Mouse (Mus musculus) left cerebral cortex, adult 9 months (tissue): ENCODE results near the gene Nudt4.
A peak's percentile ranks its signal among the peaks of the same experiment; 100 is the strongest.
"Not testable (repeated sequence)": the region's sequence is repeated elsewhere in the genome, so short reads cannot be mapped to it uniquely, and the experiment has no call there.

Source experiments
- DNase-seq, 2 experiments: peaks; one replicate each; pipeline ENCODE4 v3.0.0; 2022; ENCODE audit warnings: low spot score in 2 of 2

The Nudt4 gene

DNA sequence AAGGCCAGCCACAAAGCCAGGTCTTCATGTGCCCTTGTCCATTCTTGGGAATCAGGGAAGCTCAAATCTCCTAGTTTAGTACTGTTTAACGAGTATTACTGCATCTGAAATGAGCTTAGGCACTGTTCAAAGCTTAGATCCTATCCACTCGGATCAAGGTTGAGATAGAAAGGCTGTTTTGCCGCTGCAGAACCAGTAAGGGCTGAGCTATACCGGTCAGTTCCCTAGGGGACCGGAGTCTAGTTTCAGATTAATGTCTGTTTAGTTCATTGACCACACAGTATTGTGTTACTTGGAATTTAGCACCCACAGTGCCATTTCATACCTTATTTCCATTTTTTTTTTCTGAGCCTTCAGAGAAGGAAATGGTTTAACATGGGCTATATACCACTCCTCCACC lies 3.6 kb upstream of the Nudt4 start:
- no peak for DNase-seq

DNA sequence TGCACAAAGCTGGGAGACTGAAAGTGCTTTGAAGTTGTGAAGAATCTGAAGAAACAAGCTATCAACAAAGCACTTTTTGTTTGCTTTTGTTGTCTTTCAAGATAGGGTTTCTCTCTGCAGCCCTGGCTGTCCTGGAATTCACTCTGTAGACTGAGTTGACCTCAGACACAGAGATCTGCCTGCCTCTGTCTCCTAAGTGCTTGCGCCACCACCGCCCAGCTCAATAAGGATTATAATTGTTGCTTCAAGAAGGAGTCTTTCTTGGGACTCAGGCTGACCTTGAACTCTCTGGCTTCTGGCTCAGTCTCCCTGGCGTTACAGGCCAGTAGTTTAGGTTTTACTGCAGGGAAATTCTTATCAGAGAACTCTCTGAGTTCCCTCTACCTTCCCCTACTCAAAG lies 2.8 kb upstream of the Nudt4 start:
- DNase-seq, result no peak

DNA sequence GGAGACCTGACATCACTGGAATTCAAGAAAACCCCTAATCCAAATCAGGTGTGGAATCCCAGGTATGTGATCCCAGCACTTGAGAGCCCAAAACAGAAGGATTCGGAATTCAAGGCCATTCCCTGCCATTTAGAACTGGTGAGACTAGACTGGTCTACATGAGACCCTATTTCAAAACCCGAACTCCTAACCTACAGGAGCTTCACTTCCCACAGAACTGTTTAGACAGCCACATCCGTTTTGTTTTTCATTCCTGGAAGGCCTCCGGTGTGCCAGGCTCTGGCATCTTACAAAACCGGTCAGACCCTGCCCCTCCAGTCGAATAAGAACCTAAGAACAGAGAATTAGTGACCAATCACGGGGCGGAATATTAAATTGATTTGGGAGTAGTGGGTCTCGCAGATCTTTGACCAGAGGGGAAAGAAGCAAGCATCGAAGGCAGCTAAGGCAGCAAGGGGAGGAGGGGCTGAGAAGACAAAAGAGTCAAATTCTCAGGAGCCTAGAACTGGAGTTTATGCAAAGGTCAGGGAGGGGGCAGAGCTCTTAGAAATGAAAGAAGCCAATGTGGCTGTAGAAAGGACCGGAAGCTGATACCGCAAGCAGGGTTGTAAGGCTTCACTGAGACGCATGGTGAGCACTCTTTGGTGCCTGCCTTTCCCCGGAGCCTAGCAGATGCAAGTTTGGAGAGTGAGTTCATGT lies 1.4 kb upstream of the Nudt4 start:
- DNase-seq, result no peak

DNA sequence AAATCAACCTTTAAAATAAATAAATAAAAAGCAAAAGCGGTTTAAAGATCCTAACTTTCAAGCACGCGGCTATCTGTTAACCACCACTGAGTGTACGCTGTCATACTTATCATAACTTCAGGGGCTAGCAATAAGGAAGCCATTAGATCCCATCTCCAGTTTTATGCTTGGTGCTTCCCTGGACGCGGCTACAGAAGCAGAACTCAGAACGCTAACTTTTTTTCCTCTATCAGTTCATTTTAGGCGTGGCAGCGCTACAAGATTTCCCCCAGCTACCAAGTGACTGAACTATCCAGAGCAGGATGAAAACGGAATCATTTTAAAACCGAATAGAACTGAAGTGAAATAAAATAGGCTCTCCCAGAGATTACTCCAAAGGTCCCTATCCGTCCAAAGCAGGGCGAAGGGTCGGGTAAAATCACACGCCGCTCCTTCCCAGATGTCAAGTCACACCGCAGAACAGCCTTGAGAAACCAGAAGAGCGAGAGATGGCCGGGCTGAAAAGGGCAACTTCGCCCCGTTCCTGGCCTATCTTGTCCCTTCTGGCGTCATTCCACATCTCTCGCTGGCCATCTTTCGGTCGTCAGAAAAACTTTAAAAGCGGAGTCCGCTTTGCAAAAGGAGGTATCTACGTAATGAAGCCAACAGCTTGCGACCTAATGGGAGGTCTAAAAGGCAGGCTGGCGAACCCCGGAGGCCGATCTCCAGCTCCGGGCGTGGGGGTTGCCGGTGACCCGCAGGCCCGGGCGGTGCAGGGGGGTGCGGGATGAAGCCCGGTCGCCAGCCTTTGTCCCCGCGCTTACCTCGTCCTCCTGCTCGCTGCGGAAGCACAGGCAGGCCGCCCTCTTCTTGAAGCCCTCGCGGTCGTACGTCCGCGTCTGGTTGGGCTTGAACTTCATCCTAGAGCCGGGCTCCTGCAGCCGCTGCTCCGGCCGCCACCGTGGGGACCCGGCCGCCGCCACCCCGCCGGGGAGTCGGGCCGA lies 796 bp downstream of the Nudt4 start:
- no peak for DNase-seq

DNA sequence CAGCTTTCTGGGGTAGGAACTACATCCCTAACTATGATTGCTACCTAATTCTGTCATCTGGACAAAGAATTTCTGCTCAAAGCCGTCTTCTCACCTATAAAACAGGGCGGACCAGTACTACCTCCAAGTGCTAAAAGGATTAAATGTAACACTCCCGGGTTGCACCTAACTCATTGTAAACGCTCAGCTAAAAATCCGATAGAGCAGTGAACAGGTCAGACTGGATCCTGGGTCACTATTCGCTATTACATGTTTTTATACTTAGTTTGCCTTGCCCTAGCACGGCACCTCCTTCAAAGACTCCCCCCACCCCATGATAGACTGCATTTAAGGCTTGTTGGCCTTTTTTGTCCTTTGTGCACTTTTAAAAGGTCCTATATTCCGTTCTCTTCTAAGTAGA lies 1.6 kb downstream of the Nudt4 start:
- DNase-seq, result no peak

DNA sequence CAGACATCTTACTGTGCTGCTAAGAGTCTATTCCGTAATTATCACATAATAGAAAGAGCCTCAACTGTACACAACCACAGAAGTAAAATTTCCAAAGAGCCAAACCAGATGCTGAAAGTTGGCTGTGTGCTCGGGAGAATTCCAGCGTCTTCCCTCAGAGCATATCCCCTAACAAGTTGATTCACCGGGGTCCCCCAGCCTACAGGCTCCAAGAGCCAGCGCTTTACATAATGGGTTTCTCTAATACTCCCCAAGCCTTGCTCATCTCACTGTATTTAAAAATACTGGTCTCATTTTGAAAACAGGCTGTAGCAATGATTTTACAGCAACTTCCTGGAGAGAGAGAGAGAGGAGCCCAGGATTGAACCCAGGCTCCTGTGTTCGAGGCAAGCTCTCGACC lies 2.3 kb downstream of the Nudt4 start:
- DNase-seq, result no peak

DNA sequence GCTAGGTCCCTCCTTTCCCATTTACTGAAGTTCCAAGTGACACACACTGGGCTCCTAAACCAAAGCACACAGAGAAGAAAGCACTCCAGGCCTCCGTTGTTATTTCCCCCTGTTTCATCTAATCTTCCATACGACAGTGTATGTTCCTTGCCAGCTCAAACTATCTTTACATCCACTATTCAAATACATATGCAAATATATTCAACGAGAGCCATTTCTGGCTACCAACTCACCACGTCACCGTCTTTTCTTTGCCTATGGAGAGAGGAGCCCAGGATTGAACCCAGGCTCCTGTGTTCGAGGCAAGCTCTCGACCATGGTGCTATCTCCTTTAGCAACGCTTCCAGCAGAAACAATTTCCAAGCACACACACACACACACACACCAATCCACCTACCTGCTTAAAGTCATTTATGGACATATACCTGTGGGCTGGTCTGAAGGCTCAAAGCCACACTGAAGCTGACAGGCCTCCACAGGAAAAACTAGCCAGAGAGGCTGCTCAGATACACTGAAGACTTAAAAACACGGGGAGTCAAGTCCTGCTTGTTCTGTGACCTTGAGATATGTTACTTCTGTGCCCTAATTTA lies 3.5 kb downstream of the Nudt4 start:
- no peak for DNase-seq

DNA sequence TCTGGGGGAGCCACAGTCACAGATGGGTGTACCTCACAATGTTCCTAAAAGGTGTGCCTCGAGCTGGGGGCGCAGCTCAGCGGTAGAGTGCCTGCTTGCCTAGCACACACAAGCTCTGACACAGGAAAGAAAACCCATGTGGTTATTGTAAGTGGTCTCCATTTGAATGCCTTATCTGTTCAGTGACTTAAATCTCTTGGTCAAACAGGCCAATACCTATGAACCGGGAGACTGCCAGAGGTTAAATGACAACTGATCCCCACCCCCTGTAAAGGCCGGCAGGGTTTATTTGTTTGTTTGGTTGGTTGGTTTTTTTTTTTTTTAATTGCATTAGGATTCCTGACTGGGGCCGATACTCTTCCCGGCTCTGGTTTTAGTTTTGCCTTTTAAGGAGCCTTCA lies 4.5 kb downstream of the Nudt4 start:
- DNase-seq, result no peak

DNA sequence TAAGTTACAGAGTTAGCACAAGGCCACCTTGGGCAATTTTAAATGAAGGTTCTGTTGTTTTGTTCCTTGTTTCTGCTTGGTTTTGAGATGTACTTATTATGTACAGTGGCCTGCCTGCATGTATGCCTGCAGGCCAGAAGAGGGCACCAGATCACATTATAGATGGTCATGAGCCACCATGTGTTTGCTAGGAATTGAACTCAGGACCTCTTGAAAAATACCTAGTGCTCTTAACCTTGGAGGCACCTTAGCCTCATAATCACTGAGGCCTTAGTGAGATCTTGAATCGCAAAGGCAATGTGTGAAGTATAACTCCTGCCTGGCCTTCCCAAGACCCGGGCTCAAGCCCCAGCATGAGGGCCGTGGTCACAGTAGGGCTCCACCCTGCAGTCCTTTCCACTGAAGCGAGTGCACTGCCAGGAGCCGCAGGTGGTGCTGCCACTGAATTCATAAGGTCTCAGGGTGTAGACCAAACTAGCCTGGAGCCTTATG lies 6.6 kb downstream of the Nudt4 start:
- DNase-seq, result no peak

DNA sequence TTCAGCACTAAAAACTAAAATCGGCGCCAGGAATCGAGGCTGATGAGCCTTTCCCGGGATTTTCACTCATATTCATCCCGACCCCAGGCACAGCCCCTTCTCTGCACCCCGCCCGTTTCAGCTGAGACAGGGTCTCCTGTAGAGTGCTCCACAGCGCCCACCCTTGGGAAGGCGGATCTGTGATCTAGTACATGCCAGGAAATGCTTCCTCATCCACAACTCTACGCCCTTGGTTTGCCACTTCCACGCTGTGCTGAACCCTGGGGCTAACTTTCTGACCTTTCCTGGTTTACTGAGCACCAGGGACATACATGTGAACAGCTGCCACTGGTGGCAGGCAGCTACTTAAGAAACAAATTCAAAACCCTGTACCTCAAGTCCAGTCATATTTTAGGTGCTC lies 8.1 kb downstream of the Nudt4 start:
- DNase-seq, result no peak

DNA sequence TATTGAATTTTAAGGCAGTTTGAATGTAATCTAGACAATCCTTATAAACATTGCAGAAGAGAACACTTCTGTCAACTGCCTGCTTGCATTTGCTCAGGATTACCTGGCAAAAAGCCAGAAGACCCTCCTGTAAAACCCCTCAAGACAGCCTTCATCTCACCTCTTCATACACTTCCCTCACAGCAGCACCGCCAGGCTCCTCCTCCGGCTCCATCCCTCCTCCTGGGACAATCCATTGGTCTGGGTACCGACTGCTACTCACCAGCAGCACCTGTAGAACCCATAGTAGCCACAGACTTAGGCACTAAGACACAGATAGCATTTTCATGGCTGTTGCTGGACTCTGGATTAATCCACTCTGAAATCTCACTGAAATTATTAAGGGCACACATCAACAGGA lies 11.6 kb downstream of the Nudt4 start:
- no peak for DNase-seq

DNA sequence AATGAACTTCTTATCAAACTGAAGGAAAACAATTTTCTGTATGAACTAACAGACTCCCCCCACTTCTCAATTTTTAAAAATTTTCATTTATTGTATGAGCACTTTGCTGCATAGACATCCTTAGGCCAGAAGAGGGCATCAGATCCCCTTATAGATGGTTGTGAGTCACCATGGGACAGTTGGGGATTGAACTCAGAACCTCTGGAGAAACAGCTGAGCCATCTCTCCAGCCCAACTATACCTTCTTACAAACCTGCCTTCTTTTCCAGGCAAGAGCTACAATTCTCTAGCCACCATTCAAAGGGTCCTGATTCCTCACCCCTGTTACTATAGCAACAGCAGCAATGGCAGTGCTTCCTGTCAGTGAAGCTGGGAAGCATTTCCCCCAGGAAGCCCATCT lies 12.2 kb downstream of the Nudt4 start:
- no peak for DNase-seq

DNA sequence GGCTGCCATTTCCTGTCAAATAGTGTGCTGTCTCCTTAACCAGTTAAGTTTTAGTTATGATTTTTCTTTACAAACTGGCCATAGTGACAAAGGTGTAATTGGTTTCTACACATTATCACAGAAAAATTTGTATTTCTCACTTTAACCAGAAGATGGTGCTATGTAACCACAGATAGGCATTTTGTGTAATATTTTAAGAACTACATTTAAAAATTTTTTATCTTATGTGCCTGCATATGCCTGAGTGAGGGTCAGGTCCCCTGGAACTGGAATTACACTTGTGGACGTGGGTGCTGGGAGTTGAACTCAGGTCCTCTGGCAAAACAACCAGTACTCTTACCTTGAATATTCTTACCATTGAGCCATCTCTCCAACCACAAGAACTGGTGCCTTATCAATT lies 13.4 kb downstream of the Nudt4 start:
- no peak for DNase-seq

DNA sequence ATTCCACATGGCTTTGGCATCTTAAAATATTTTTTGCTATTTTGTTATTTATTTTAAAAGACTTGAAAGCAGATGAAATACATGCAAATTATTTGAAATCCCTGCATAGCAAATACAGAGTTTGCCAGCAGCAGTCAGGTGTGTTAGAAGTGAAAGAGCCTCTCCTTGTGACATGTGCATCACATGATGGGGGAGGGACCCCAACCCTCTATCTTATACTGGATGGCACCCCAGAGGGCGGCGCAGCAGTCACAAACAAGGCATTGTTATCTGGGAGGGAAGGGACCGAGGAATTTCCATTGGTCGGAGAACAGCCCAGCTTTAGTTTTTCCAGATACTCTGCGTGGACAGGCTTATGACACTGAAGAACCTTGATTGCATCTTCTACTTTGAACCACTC lies 14.9 kb downstream of the Nudt4 start:
- DNase-seq, result not testable (repeated sequence)

DNA sequence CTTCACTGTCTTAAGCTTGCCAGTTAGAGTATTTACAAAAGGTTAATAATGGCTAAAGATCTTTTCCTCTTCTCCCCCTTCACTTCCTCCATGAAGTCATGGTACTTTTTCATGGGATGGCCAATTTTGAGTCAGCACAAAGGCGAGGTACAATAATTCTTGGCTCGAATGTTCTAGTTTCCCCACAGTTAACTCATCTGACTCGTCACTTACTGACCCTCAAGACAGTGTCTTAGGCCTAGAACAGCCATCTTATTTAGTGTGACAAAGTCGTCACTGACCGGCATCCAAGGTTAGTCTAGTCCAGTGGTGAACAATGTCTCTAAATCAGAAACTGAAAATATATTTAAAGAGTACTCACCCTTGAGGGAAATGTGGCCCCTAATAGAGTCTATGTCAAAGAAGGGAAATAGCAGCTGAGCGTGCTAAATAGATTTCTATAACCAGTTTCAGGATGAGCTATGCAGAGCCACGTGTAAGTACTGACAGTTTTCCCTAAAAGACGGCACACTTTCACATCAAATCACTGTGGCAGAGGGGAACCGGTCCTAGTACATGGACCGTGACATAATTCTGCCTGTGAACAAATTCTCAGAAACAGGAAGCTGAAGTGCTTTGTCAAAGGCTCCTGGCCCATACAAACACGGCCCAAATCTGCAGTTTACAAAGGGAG lies 15.7 kb downstream of the Nudt4 start:
- no peak for DNase-seq

DNA sequence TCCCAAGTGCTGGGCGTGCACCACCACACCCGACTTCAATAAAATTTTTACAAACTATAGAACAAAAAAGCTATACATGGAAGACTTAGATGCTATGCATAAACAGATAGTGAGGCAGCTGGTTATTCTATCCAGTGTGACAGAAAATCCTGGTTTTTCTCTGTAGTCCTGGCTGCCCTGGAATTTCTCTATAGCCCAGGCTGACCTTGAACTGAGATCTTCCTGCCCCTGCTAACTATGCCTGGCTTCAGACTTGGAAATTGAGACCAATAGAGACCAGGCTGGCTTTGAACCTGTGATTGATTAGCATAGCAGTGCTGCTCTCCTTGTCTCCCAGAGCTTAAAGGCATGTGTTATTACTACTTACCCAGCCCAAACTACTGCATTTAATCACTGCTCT lies 17.8 kb downstream of the Nudt4 start:
- DNase-seq, result no peak

DNA sequence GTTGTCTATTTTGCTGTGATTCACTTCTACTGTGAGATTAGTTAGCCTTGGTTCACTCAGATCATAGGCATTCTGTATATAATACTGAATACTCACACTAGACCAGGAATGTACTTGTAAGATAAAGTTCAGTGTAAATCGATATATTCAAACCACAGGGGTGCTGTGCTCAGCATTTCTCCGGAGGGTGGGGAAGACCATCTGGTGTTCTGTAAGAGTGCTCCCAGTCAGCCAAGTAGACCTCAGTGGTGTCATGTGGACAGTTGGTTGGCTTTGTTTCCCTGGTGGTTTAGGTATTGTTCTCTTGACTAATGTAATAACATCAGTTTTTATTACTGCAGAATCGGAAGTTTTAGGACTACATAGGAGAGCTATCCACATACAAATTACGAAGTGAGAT lies 18.9 kb downstream of the Nudt4 start:
- no peak for DNase-seq

DNA sequence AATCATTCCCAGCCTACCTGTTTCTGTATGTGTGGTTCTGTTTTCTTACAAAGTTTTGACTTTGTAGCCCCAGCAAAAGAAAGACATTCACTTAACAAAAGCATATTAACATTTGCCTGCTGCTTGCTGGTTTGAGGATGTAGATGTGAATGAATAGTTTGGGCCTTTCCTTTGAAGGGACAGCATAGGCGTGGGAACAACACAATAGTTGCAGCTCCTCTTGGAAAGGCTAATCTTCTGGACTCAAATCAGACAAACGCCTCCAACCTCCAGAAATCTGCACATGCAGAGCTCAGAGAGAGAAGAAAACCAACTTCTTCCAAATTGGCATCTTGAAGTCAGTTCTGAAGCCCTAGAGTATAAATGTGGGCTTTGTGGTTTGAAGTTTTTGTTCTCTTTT lies 19.3 kb downstream of the Nudt4 start:
- DNase-seq, result peak in 1 of 2 experiments; percentile 45

DNA sequence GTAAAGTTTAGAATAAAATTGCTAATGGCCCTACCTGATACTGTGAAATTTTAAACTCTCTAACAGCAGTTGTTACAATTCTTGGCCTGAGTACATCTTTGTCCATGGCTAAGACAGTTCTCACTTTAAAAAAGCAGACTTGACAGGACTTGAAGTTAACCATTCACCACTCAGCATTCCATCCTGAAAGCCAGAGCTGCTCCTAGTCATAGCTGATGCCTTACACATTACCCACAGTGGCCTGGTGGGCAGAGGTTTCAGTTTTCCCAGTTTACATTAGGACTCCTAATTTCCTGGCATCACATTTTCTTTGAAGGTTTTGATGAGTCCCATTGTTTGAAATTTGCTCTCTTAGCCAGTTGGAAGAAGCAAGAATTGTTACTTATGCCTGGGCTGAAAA lies 19.9 kb downstream of the Nudt4 start:
- no peak for DNase-seq

DNA sequence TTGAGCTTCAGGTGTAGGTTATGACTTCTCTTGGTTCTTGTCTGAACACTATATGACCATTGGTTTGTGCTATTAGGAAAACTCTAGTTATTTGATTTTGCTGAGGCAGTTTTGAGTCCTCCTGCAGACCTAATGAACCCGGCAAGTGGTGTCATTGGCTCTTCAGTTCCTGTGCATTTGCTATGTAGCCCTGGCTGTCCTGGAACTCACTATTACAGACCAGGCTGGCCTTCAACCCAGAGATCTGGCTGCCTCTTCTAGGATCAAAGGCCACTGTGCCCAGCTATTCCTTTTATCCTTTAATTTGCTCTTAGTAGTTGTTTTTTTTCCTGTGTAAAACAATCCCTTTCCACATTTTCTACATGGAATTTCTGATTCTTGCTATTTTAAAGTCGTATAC lies 20.6 kb downstream of the Nudt4 start:
- DNase-seq, result no peak

DNA sequence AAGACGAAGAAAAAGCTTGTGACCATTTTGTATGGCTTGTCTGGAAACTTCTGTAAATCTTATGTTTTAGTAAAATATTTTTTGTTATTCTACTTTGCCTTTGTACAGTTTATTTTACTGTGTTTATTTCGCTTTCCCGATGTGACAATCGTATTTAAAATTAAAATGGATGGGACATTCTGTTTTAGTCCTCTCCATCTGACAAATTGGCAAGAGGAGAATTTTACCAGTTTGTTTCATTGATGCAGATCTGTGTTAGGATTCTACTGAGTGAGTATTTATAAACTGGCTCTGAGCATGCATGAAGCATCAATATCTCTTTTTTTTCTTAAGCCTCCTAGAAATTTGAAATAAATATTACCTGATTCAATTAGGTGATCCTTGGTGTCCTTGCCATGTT lies 21.0 kb downstream of the Nudt4 start:
- no peak for DNase-seq

DNA sequence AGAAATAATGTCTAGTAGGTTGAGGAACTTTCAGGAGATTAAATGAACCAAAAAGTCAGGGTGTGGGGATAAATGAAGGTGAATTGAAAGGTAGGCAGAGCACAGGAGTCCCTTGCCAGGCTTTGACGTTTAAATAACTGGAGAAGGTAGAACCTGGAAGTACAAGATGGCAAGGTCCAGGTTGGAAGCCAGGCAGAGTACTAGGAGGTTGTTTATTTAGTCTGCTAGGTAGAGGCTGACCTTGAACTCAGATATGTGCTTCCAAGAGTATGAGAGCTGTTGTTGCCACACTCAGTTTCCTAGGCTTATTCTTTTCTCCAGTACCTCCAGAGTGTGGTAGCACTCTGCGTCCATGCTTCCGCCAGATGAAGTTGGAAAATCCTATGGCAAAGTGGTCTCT lies 24.1 kb downstream of the Nudt4 start:
- DNase-seq, result no peak
